In the genomic region with DNA sequence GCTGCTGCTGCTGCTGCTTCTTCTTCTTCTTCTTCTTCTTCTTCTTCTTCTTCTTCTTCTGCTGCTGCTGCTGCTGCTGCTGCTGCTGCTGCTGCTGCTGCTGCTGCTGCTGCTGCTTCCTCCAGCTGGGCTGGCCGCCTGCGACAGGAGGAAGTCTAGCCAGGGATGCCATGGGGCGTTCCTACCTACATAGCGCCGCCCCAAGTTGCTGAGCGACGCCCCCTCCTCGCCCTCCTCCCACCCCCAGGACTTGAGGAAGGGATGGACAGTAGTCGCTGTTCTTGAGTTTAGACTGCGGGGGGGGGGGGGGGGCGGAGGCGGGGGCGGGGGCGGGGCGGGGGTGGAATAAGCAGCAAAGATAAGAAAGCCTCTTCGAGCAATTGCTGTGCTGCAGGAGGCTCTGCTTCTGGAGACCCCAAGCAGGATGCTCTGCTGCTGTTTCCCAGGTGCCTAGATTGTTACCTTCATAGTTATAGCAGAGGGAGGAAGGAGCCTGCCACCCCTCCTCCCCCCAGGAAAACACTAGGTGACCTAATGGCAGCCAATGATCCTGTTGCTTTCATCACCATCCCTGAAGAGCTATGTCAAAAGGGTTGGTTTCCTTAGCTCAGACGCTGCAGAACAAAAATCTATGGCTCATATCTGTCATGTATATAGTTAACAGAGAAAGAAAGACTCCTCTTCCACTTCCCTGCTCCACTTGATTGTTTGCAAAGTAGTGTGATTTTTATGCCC, we compare ENCODE assay signal across 8 mouse cellular contexts. TPM values are rescaled to one million over a fixed set of nuclear protein-coding genes. Genes with fewer than 3 reads are reported as not detected.
DNase-seq lines count a peak whose midpoint lies in the region; ATAC-seq and TF ChIP-seq lines count a peak whose summit lies in the region.

A gene (minus strand): TSS at position 685 of the 735 bp plus-strand sequence.

- no peaks in the 10 kb centered on the region for H3K9me3 ChIP-seq in embryonic facial prominence, embryonic 13.5 days
- H3K9me3 ChIP-seq in liver, embryonic 14.5 days (ENCODE audit: control insufficient read depth, low read length), result no peaks in the 10 kb centered on the region

- peak within 1 kb of the TSS; percentile 48 for H3K4me3 ChIP-seq in embryonic facial prominence, embryonic 13.5 days
- H3K4me3 ChIP-seq in liver, embryonic 14.5 days (ENCODE audit: insufficient read depth in 1 of 2, low read depth in 2 of 2, low read length in 2 of 2), result peak within 1 kb of the TSS; percentile 60 to 70
- no peak within 1 kb of the TSS for H3K4me3 ChIP-seq in myocyte

- no peak for TF ChIP-seq EP300 in liver, embryonic 14.5 days (IDR thresholded peaks at IDR 0.05; ENCODE audit: low read depth)

- no peak for TF ChIP-seq CTCF in liver, embryonic 14.5 days (IDR thresholded peaks at IDR 0.05; ENCODE audit: low read depth)

- 23% methylated on average over 10 of the region's 17 CpGs for WGBS in embryonic facial prominence, embryonic 13.5 days
- WGBS in liver, embryonic 14.5 days (ENCODE audit: insufficient replicate concordance), result 11% methylated on average over 7 of the region's 17 CpGs

- H3K27ac ChIP-seq in embryonic facial prominence, embryonic 13.5 days, result no peak within 1 kb of the TSS
- H3K27ac ChIP-seq in liver, embryonic 14.5 days, result no peak within 1 kb of the TSS

- no peak within 1 kb of the TSS for H3ac ChIP-seq in myocyte (ENCODE audit: control insufficient read depth, insufficient read length)

- ATAC-seq in embryonic facial prominence, embryonic 13.5 days (ENCODE audit: insufficient number of reproducible peaks, insufficient read depth, low FRiP score, low TSS enrichment, low read depth), result no peak
- peak; percentile 91 for ATAC-seq in liver, embryonic 14.5 days (ENCODE audit: insufficient read depth)

- H3K4me2 ChIP-seq in embryonic facial prominence, embryonic 13.5 days, result peak within 1 kb of the TSS; percentile 62
- H3K4me2 ChIP-seq in liver, embryonic 14.5 days (ENCODE audit: low read depth), result peak within 1 kb of the TSS; percentile 70
- peak within 1 kb of the TSS; percentile 59 for H3K4me2 ChIP-seq in myocyte (ENCODE audit: low read depth)

- no peaks in the 10 kb centered on the region for H3K4me1 ChIP-seq in embryonic facial prominence, embryonic 13.5 days
- peaks cover 0 to 5% of the 10 kb centered on the region in 2 experiments; a peak in 1 of 4 replicates for H3K4me1 ChIP-seq in liver, embryonic 14.5 days (replicated peaks; ENCODE audit: control insufficient read depth in 2 of 2, insufficient read depth in 2 of 2, low read length in 1 of 2)

- H3K79me2 ChIP-seq in myocyte (ENCODE audit: control insufficient read depth, insufficient read depth), result no peaks in the 10 kb centered on the region

- TF ChIP-seq POLR2A in myocyte (IDR thresholded peaks at IDR 0.05; ENCODE audit: insufficient read length, low read depth), result no peak

- H3K36me3 ChIP-seq in embryonic facial prominence, embryonic 13.5 days, result no peaks in the 10 kb centered on the region
- no peaks in the 10 kb centered on the region for H3K36me3 ChIP-seq in liver, embryonic 14.5 days (replicated peaks; ENCODE audit: control insufficient read depth, insufficient read depth, low read depth)
- no peaks in the 10 kb centered on the region for H3K36me3 ChIP-seq in myocyte (ENCODE audit: control insufficient read depth, insufficient read depth)
- no peaks in the 10 kb centered on the region for H3K36me3 ChIP-seq in splenic B cell, adult 2 months (ENCODE audit: control insufficient read depth, insufficient read depth, low read length, poor library complexity, severe bottlenecking)

- H3K9ac ChIP-seq in embryonic facial prominence, embryonic 13.5 days, result peak within 1 kb of the TSS; percentile 62
- H3K9ac ChIP-seq in liver, embryonic 14.5 days (replicated peaks), result peak within 1 kb of the TSS; percentile 58

- no peaks in the 10 kb centered on the region for H3K27me3 ChIP-seq in embryonic facial prominence, embryonic 13.5 days
- no peaks in the 10 kb centered on the region for H3K27me3 ChIP-seq in liver, embryonic 14.5 days (ENCODE audit: control insufficient read depth, insufficient read depth, low read length)
- H3K27me3 ChIP-seq in myocyte (ENCODE audit: control insufficient read depth, insufficient read depth, insufficient read length), result no peaks in the 10 kb centered on the region
- H3K27me3 ChIP-seq in splenic B cell, adult 2 months (ENCODE audit: control insufficient read depth, insufficient read depth, low read length, poor library complexity, severe bottlenecking), result no peaks in the 10 kb centered on the region

- DNase-seq in CD4-positive, CD25-positive, alpha-beta regulatory T cell, adult 2 months (ENCODE audit: low read depth, low spot score), result peak; percentile 81
- DNase-seq in adrenal gland, postnatal 14 days, result peak; percentile 68
- peak; percentile 56 to 71 for DNase-seq in heart, adult 9 months (ENCODE audit: low spot score in 2 of 2)
- peak; percentile 38 to 40 for DNase-seq in kidney, adult 8-10 months
- DNase-seq in liver, embryonic 14.5 days (ENCODE audit: low read depth in 3 of 3, low spot score in 3 of 3), result peak in 2 of 3 experiments; percentile 37 to 46
- DNase-seq in splenic B cell, adult 2 months (ENCODE audit: low read depth, low spot score), result peak; percentile 77

TF ChIP-seq in myocyte, 11 proteins besides CTCF, POLR2A, EP300 and RAD21:
- TF ChIP-seq MAX (IDR thresholded peaks at IDR 0.05; ENCODE audit: low read depth), result no peak
- no peak for TF ChIP-seq POLR2AphosphoS2 (IDR thresholded peaks at IDR 0.05; ENCODE audit: insufficient read length, low read depth)
- no peak for TF ChIP-seq SRF (IDR thresholded peaks at IDR 0.05; ENCODE audit: control insufficient read depth, insufficient read length, low read depth)
- TF ChIP-seq E2F4 (IDR thresholded peaks at IDR 0.05; ENCODE audit: insufficient read depth), result no peak
- no peak for TF ChIP-seq MYOD1 (IDR thresholded peaks at IDR 0.05; ENCODE audit: control insufficient read depth in 1 of 3, insufficient read length in 2 of 3, low read depth in 2 of 3)
- TF ChIP-seq REST (IDR thresholded peaks at IDR 0.05; ENCODE audit: insufficient read depth, insufficient read length), result no peak
- no peak for TF ChIP-seq TCF3 (IDR thresholded peaks at IDR 0.05; ENCODE audit: insufficient read length, low read depth)
- TF ChIP-seq TCF12 (IDR thresholded peaks at IDR 0.05; ENCODE audit: insufficient read depth, poor library complexity, severe bottlenecking), result no peak
- no peak for TF ChIP-seq CEBPB (IDR thresholded peaks at IDR 0.05; ENCODE audit: insufficient read depth, poor library complexity, severe bottlenecking)
- no peak for TF ChIP-seq MYOG (IDR thresholded peaks at IDR 0.05; ENCODE audit: control insufficient read depth in 1 of 3, insufficient read depth in 1 of 3, insufficient read length in 2 of 3, low read depth in 2 of 3)
- no peak for TF ChIP-seq USF1 (IDR thresholded peaks at IDR 0.05; ENCODE audit: low read depth)

RNA-seq across cellular contexts. Expression of the gene that starts here (rescaled TPM):
- total RNA-seq in adrenal gland, postnatal 14 days (2021), result 2.3 and 3.6 TPM in 2 replicates
- 1.5 and 2.0 TPM in 2 replicates for polyA plus RNA-seq in embryonic facial prominence, embryonic 13.5 days (2015; fragmentation: Nextera tagmentation; extraction: Ambion mirVana)
- 0.57 and 0.63 TPM in 2 replicates for polyA plus RNA-seq in liver, embryonic 14.5 days (2012; rRNA removed)
- polyA plus RNA-seq in liver, embryonic 14.5 days (2014; fragmentation: Nextera tagmentation; extraction: Ambion mirVana), result 0.56 and 0.69 TPM in 2 replicates
- 0.04 TPM for polyA plus RNA-seq in myocyte (2012; fragmentation: generic; extraction: Trizol)

Comparison
In these comparisons a context has a peak if more than half of its experiments do, and no peak if none do; other contexts are left out.
1. Peak in DNase-seq, ATAC-seq, H3K4me3 ChIP-seq, H3K9ac ChIP-seq and H3K4me2 ChIP-seq in liver, embryonic 14.5 days; RNA of the gene not detected or under 1 TPM.